ENCODE assay signal across 27 mouse cellular contexts in the genomic region with DNA sequence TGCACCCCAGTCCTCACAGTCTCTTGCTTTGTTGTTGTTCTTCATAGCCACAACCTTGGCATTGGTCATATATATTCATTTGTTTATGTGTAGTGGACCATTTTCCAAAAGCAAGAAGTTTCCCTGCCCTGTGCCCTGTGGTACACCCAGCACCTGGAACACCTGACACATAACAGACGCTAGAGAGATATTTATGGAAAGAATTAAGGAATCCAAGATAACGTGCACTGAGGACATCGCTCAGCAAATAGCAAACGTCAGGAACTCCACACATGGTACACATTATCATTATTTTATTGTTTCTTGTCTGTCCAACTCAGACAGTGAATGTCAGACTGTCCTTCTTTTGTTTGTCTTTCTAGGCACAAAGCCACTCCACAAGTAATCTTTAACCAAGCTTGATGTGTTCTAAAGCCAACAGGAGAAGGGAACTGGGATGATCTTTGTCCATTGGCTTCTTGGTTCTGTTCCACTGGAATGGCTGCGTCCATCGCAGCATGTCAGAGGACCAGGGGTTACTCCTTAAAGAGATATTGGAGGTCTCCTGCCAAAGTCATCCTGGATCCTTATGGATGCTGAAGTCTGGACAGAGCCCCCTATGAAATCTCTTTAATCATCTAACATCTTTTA.
DNase-seq lines count a peak whose midpoint lies in the region; ATAC-seq and TF ChIP-seq lines count a peak whose summit lies in the region.
"Had no signal": no experiment of that assay in that cellular context is flagged by ENCODE, and none has a peak within 500 bp of the region (broad histone marks: within the 10 kb centered on the region; RNA-seq: fewer than 3 reads in every experiment).

No protein-coding gene starts in this region.

- no peak for TF ChIP-seq POLR2A in liver, adult 2 months (IDR thresholded peaks at IDR 0.05; ENCODE audit: extremely low read depth, insufficient read depth, low read length)

- H3K79me2 ChIP-seq in liver, adult 2 months (ENCODE audit: control insufficient read depth, insufficient read depth, low read length): no peaks in the 10 kb centered on the region

- H3K27me3 ChIP-seq in kidney, embryonic 16.5 days (ENCODE audit: insufficient read depth, low read length): no peaks in the 10 kb centered on the region
- no peaks in the 10 kb centered on the region for H3K27me3 ChIP-seq in liver, adult 2 months (ENCODE audit: control insufficient read depth, insufficient read depth, low read length)
- H3K27me3 ChIP-seq in liver, embryonic 11.5 days (replicated peaks; ENCODE audit: control insufficient read depth, insufficient read depth, low read length): no peaks in the 10 kb centered on the region
- H3K27me3 ChIP-seq: forebrain, embryonic 12.5 days; heart, embryonic 15.5 days; hindbrain, embryonic 12.5 days; limb, embryonic 12.5 days; liver, embryonic 12.5 days; midbrain, embryonic 12.5 days; neural tube, embryonic 13.5 days; stomach, embryonic 15.5 days had no signal

- H3K9me3 ChIP-seq in kidney, embryonic 16.5 days (ENCODE audit: low read length): no peaks in the 10 kb centered on the region
- H3K9me3 ChIP-seq in liver, embryonic 11.5 days (ENCODE audit: control insufficient read depth, low read length): no peaks in the 10 kb centered on the region
- H3K9me3 ChIP-seq: forebrain, embryonic 12.5 days; heart, embryonic 10.5 days; heart, embryonic 15.5 days; hindbrain, embryonic 12.5 days; limb, embryonic 12.5 days; liver, embryonic 12.5 days; midbrain, embryonic 12.5 days; neural tube, embryonic 13.5 days; stomach, embryonic 15.5 days had no signal

- TF ChIP-seq CTCF in liver, adult 2 months (IDR thresholded peaks at IDR 0.05; ENCODE audit: low read depth, low read length): no peak

- H3K36me3 ChIP-seq in kidney, embryonic 16.5 days (ENCODE audit: insufficient read depth, low read length): no peaks in the 10 kb centered on the region
- H3K36me3 ChIP-seq in liver, adult 2 months (ENCODE audit: control insufficient read depth, insufficient read depth, low read length): no peaks in the 10 kb centered on the region
- H3K36me3 ChIP-seq in liver, embryonic 11.5 days (ENCODE audit: control insufficient read depth, insufficient read depth, low read length): no peaks in the 10 kb centered on the region
- H3K36me3 ChIP-seq: forebrain, embryonic 12.5 days; heart, embryonic 10.5 days; heart, embryonic 15.5 days; hindbrain, embryonic 12.5 days; limb, embryonic 12.5 days; liver, embryonic 12.5 days; midbrain, embryonic 12.5 days; neural tube, embryonic 13.5 days; stomach, embryonic 15.5 days had no signal

- no peak overlapping the region for H3K27ac ChIP-seq in kidney, embryonic 16.5 days (ENCODE audit: low read length)
- H3K27ac ChIP-seq in liver, adult 2 months (replicated peaks; ENCODE audit: insufficient read depth, low read depth, low read length): peak overlapping the region; percentile 77
- H3K27ac ChIP-seq in liver, embryonic 11.5 days (ENCODE audit: low read depth, low read length): no peak overlapping the region
- H3K27ac ChIP-seq: forebrain, embryonic 12.5 days; heart, embryonic 10.5 days; heart, embryonic 15.5 days; hindbrain, embryonic 12.5 days; hindbrain, postnatal 0 days; limb, embryonic 12.5 days; liver, embryonic 12.5 days; midbrain, embryonic 12.5 days; neural tube, embryonic 13.5 days; stomach, embryonic 15.5 days had no signal

- ATAC-seq in kidney, embryonic 16.5 days (ENCODE audit: low FRiP score, low TSS enrichment): no peak
- ATAC-seq in liver, embryonic 11.5 days (replicated peaks; ENCODE audit: low FRiP score): no peak
- ATAC-seq in activated CD4-positive, CD25-positive, alpha-beta regulatory T cell, adult 4 months: no peak
- ATAC-seq: hindbrain, postnatal 0 days; liver, embryonic 12.5 days; liver, postnatal 0 days had no signal

- 78% methylated on average over 6 of the region's 6 CpGs for WGBS in kidney, embryonic 16.5 days
- 20% methylated on average over 6 of the region's 6 CpGs for WGBS in liver, adult 2 months
- 76% methylated on average over 6 of the region's 6 CpGs for WGBS in liver, embryonic 11.5 days

- H3K4me3 ChIP-seq in kidney, embryonic 16.5 days (ENCODE audit: low read length): no peak overlapping the region
- H3K4me3 ChIP-seq in liver, adult 2 months (ENCODE audit: insufficient read depth, low read depth, low read length): no peak overlapping the region
- no peak overlapping the region for H3K4me3 ChIP-seq in liver, embryonic 11.5 days (ENCODE audit: low read depth, low read length)
- H3K4me3 ChIP-seq: forebrain, embryonic 12.5 days; heart, embryonic 10.5 days; heart, embryonic 15.5 days; hindbrain, embryonic 12.5 days; limb, embryonic 12.5 days; liver, embryonic 12.5 days; midbrain, embryonic 12.5 days; neural tube, embryonic 13.5 days; stomach, embryonic 15.5 days had no signal

- H3K9ac ChIP-seq in kidney, embryonic 16.5 days (replicated peaks; ENCODE audit: low read length): no peak overlapping the region
- no peak overlapping the region for H3K9ac ChIP-seq in liver, adult 2 months (ENCODE audit: low read depth, low read length)
- H3K9ac ChIP-seq in liver, embryonic 11.5 days (ENCODE audit: low read depth, low read length): no peak overlapping the region
- H3K9ac ChIP-seq: forebrain, embryonic 12.5 days; heart, embryonic 15.5 days; hindbrain, embryonic 12.5 days; limb, embryonic 12.5 days; liver, embryonic 12.5 days; liver, postnatal 0 days; midbrain, embryonic 12.5 days; neural tube, embryonic 13.5 days; stomach, embryonic 15.5 days had no signal

- no peak overlapping the region for H3K4me2 ChIP-seq in kidney, embryonic 16.5 days (replicated peaks; ENCODE audit: low read depth, low read length)
- no peak overlapping the region for H3K4me2 ChIP-seq in liver, embryonic 11.5 days
- H3K4me2 ChIP-seq: forebrain, embryonic 12.5 days; heart, embryonic 15.5 days; hindbrain, embryonic 12.5 days; limb, embryonic 12.5 days; liver, embryonic 12.5 days; midbrain, embryonic 12.5 days; neural tube, embryonic 13.5 days; stomach, embryonic 15.5 days had no signal

- H3K4me1 ChIP-seq in kidney, embryonic 16.5 days (ENCODE audit: insufficient read depth, low read length): 0 out of 2 replicates have a peak, but pooled peaks cover 3% of the 10 kb centered on the region
- peaks cover 20% of the 10 kb centered on the region for H3K4me1 ChIP-seq in liver, adult 2 months (ENCODE audit: control insufficient read depth, insufficient read depth, low read length)
- no peaks in the 10 kb centered on the region for H3K4me1 ChIP-seq in liver, embryonic 11.5 days (replicated peaks; ENCODE audit: control insufficient read depth, insufficient read depth, low read length)
- H3K4me1 ChIP-seq: forebrain, embryonic 12.5 days; heart, embryonic 10.5 days; heart, embryonic 15.5 days; hindbrain, embryonic 12.5 days; limb, embryonic 12.5 days; liver, embryonic 12.5 days; midbrain, embryonic 12.5 days; neural tube, embryonic 13.5 days; stomach, embryonic 15.5 days had no signal

- peak; percentile 73 for DNase-seq in kidney, adult 11 months
- DNase-seq in liver, adult 2 months (ENCODE audit: extremely low read depth, low read depth, low spot score): peak; percentile 96
- DNase-seq in liver, embryonic 11.5 days (ENCODE audit: low spot score): no peak
- DNase-seq in kidney, postnatal 36 days: peak; percentile 58 to 80
- peak; percentile 37 for DNase-seq in yolk sac, embryonic 10.5 days (ENCODE audit: low spot score)
- DNase-seq in right cerebral cortex, postnatal 4 days: no peak
- DNase-seq: adrenal gland, postnatal 25 days; cerebellum, adult 18-20 months; cerebellum, postnatal 10 days; gastrocnemius, postnatal 14 days; heart, postnatal 36 days; layer of hippocampus, adult 9-11 months; liver, postnatal 0 days; lung, postnatal 36 days; thymus, postnatal 14 days had no signal

Comparison
In these comparisons a context has a peak if more than half of its experiments do, and no peak if none do; other contexts are left out.
1. DNase-seq: peak in kidney, adult 11 months (single experiment), liver, adult 2 months (single experiment), kidney, postnatal 36 days (2 of 2) and yolk sac, embryonic 10.5 days (single experiment); none in liver, embryonic 11.5 days (single experiment) and right cerebral cortex, postnatal 4 days (single experiment).